Mouse (Mus musculus) stomach, postnatal 0 days (tissue): ENCODE data around the gene Slco1a4. TPM values are rescaled to one million over a fixed set of nuclear protein-coding genes. Genes with fewer than 3 reads are reported as not detected.
"Not testable (repeated sequence)": the region's sequence is repeated elsewhere in the genome, so short reads cannot be mapped to it uniquely, and the experiment has no call there.

ENCODE experiments used
- ATAC-seq: fragments of 200-750 bp; cut with Nextera tagmentation; 2 replicates; pipeline ENCODE4 v1.8.0; 2017; ENCODE audit not compliant: low FRiP score, low TSS enrichment
- DNase-seq: peaks from one replicate; pipeline ENCODE4 v3.0.0-alpha.2; 2016; ENCODE audit warnings: low spot score
- H3K27ac ChIP-seq: fragments of 300-500 bp; sonication (generic); replicated peaks from 2 replicates; pipeline ENCODE4 v1.5.1; 2014; ENCODE audit warnings: mild to moderate bottlenecking, control low read depth
- H3K27me3 ChIP-seq: fragments of 300-500 bp; sonication (generic); 2 replicates; pipeline ENCODE4 v1.6.1; 2014; ENCODE audit warnings: low read length; ENCODE audit not compliant: control insufficient read depth, insufficient read depth
- H3K36me3 ChIP-seq: fragments of 300-500 bp; sonication (generic); 2 replicates; pipeline ENCODE4 v1.6.1; 2014; ENCODE audit warnings: low read length, mixed read lengths; ENCODE audit not compliant: control insufficient read depth, insufficient read depth
- H3K4me1 ChIP-seq: fragments of 300-500 bp; sonication (generic); replicated peaks from 2 replicates; pipeline ENCODE4 v1.6.1; 2014; ENCODE audit warnings: antibody characterized with exemption; ENCODE audit not compliant: control insufficient read depth, insufficient read depth
- H3K4me2 ChIP-seq: fragments of 300-500 bp; sonication (generic); replicated peaks from 2 replicates; pipeline ENCODE4 v1.6.1; 2014; ENCODE audit warnings: low read depth, mild to moderate bottlenecking, control low read depth, moderate library complexity
- H3K4me3 ChIP-seq: fragments of 300-500 bp; sonication (generic); 2 replicates; pipeline ENCODE4 v1.5.1; 2014; ENCODE audit warnings: low read depth, low read length, control low read depth
- H3K9ac ChIP-seq: fragments of 300-500 bp; sonication (generic); 2 replicates; pipeline ENCODE4 v1.6.1; 2014; ENCODE audit warnings: mild to moderate bottlenecking, low read length, control low read depth, mixed read lengths
- H3K9me3 ChIP-seq: fragments of 300-500 bp; sonication (generic); 2 replicates; pipeline ENCODE4 v1.6.1; 2016; ENCODE audit warnings: low read length; ENCODE audit not compliant: control insufficient read depth
- CTCF ChIP-seq: IDR thresholded peaks from 2 replicates; pipeline ENCODE4 v1.5.1; 2016; ENCODE audit warnings: antibody characterized with exemption, low read depth, mild to moderate bottlenecking, moderate library complexity
- EP300 ChIP-seq: optimal IDR thresholded peaks from 2 replicates; pipeline ENCODE3; 2016; ENCODE audit warnings: antibody characterized with exemption
- WGBS: fragments of 180-500 bp; shearing (Covaris S2); extraction: QIAGEN DNeasy Blood & Tissue Kit; methylation state at CpG from one replicate; pipeline ENCODE4 v1.1.7; 2014; 5-methylcytosine and 5-hydroxymethylcytosine counted together
- polyA plus RNA-seq: library from polyadenylated mRNA; unstranded; fragments of >200 nt; fragmentation: Nextera tagmentation; extraction: Ambion mirVana; gene quantifications from 2 replicates; pipeline ENCODE4 v1.2.1, GENCODE M21; 2015

Slco1a4 gene
- 0.02 TPM in 1 of 2 replicates, not detected in the other for polyA plus RNA-seq

GRCm38 (mm10) chr6:141856085-141856484, at the start of gene Slco1a4:
Slco1a4 (minus strand) TSS chr6:141856199.
- 55% methylated on average over 2 of the region's 2 CpGs for WGBS
- DNase-seq (no peak), ATAC-seq (no peak)
- no peak within 1 kb of the TSS for H3K4me2 ChIP-seq
- H3K9ac ChIP-seq: no peak within 1 kb of the TSS
- no peaks in the 10 kb centered on the region for H3K36me3 ChIP-seq
- TF ChIP-seq CTCF (no peak), EP300 (no peak)
- H3K27ac ChIP-seq: no peak within 1 kb of the TSS
- no peak within 1 kb of the TSS for H3K4me3 ChIP-seq
- H3K4me1 ChIP-seq: no peaks in the 10 kb centered on the region
- H3K9me3 ChIP-seq: no peaks in the 10 kb centered on the region
- no peaks in the 10 kb centered on the region for H3K27me3 ChIP-seq

DNA sequence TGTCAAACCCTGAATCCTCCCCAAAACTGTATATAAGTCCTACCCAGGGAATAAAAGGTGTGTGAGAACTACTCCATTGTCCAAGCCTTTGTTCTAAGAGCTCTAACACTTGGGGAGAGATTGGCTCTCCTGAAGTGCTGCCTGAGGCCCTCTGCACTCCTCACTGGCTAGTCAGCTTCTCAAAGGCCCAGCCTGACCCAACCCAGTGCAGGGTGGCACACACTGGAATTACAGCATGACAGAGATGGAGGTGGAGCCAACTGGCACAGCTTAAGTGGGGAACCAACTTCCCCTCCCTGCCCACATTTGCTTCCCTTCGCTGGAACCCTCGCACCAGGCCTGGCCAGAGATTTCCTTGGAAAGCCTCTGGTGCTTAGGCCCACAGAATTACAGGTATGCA, 42.2 kb upstream of the Slco1a4 start:
- Histone ChIP-seq H3K9me3 (no peaks in the 10 kb centered on the region), H3K36me3 (no peaks in the 10 kb centered on the region), H3K4me2 (no peak overlapping the region), H3K9ac (no peak overlapping the region), H3K27me3 (no peaks in the 10 kb centered on the region), H3K4me3 (no peak overlapping the region), H3K4me1 (no peaks in the 10 kb centered on the region), H3K27ac (no peak overlapping the region)
- DNase-seq (no peak), ATAC-seq (no peak)
- TF ChIP-seq CTCF: no peak
- no peak for TF ChIP-seq EP300
- WGBS: 62% methylated on average over 2 of the region's 2 CpGs

GRCm38 (mm10) chr6:141889723-141890122, 33.7 kb upstream of the Slco1a4 start:
- DNase-seq (no peak), ATAC-seq (no peak)
- Histone ChIP-seq H3K4me2 (no peak overlapping the region), H3K27ac (no peak overlapping the region), H3K36me3 (no peaks in the 10 kb centered on the region), H3K4me1 (no peaks in the 10 kb centered on the region), H3K27me3 (no peaks in the 10 kb centered on the region), H3K9me3 (no peaks in the 10 kb centered on the region), H3K4me3 (no peak overlapping the region), H3K9ac (no peak overlapping the region)
- WGBS: 42% methylated on average over 2 of the region's 2 CpGs
- TF ChIP-seq EP300 (no peak), CTCF (no peak)

- ATAC-seq (no peak), DNase-seq (no peak)
- H3K4me2 ChIP-seq: no peak overlapping the region
- H3K27me3 ChIP-seq: no peaks in the 10 kb centered on the region
- H3K9me3 ChIP-seq: no peaks in the 10 kb centered on the region
- no peaks in the 10 kb centered on the region for H3K4me1 ChIP-seq
- WGBS: 82% methylated on average over 2 of the region's 2 CpGs
- H3K9ac ChIP-seq: no peak overlapping the region
- TF ChIP-seq EP300 (no peak), CTCF (peak; percentile 40)
- H3K36me3 ChIP-seq: no peaks in the 10 kb centered on the region
- H3K4me3 ChIP-seq: no peak overlapping the region
- no peak overlapping the region for H3K27ac ChIP-seq
These were observed 32.2 kb upstream of the Slco1a4 start for GRCm38 (mm10) chr6:141888248-141888647.

GRCm38 (mm10) chr6:141882581-141882980, 26.6 kb upstream of the Slco1a4 start:
- H3K27me3 ChIP-seq: no peaks in the 10 kb centered on the region
- ATAC-seq: no peak
- H3K36me3 ChIP-seq: no peaks in the 10 kb centered on the region
- no peak overlapping the region for H3K9ac ChIP-seq
- H3K4me1 ChIP-seq: no peaks in the 10 kb centered on the region
- H3K9me3 ChIP-seq: no peaks in the 10 kb centered on the region
- no peak overlapping the region for H3K4me2 ChIP-seq
- H3K4me3 ChIP-seq: no peak overlapping the region
- DNase-seq: no peak
- WGBS: 50% methylated on average over 1 of the region's 1 CpGs
- no peak for TF ChIP-seq CTCF
- TF ChIP-seq EP300: no peak
- no peak overlapping the region for H3K27ac ChIP-seq

GRCm38 (mm10) chr6:141875742-141876141, 19.7 kb upstream of the Slco1a4 start:
- DNase-seq, H3K4me2 ChIP-seq, H3K4me3 ChIP-seq, H3K4me1 ChIP-seq, H3K9me3 ChIP-seq, ATAC-seq, H3K36me3 ChIP-seq, H3K9ac ChIP-seq, H3K27me3 ChIP-seq, H3K27ac ChIP-seq: not testable (repeated sequence)
- WGBS: 73% methylated on average over 4 of the region's 4 CpGs
